Mouse (Mus musculus) liver, adult 2 months (tissue): ENCODE data around the gene Dyx1c1.

Experiments
- CTCF ChIP-seq: fragments of 200-500 bp; IDR thresholded peaks from 2 replicates; pipeline ENCODE4 v1.5.1; 2011; ENCODE audit warnings: low read depth, low read length, control low read depth
- POLR2A ChIP-seq: fragments of 200-500 bp; IDR thresholded peaks from 2 replicates; pipeline ENCODE4 v1.6.1; 2011; ENCODE audit warnings: low read length, control low read depth; ENCODE audit not compliant: insufficient read depth; ENCODE audit errors: extremely low read depth

GRCm38 (mm10) chr9:73020566-73021097, 62.0 kb downstream of the Dyx1c1 start:
- no peak for TF ChIP-seq CTCF
- TF ChIP-seq POLR2A, result no peak
